Mouse (Mus musculus): ENCODE results near the gene Tas1r3. TPM values are rescaled to one million over a fixed set of nuclear protein-coding genes. Genes with fewer than 3 reads are reported as not detected.
A peak's percentile ranks its signal among the peaks of the same experiment; 100 is the strongest.

Gene Tas1r3
- total and polyA plus RNA-seq, 3 experiments, result 0.62 to 54.9 (median 1.1) TPM

DNA sequence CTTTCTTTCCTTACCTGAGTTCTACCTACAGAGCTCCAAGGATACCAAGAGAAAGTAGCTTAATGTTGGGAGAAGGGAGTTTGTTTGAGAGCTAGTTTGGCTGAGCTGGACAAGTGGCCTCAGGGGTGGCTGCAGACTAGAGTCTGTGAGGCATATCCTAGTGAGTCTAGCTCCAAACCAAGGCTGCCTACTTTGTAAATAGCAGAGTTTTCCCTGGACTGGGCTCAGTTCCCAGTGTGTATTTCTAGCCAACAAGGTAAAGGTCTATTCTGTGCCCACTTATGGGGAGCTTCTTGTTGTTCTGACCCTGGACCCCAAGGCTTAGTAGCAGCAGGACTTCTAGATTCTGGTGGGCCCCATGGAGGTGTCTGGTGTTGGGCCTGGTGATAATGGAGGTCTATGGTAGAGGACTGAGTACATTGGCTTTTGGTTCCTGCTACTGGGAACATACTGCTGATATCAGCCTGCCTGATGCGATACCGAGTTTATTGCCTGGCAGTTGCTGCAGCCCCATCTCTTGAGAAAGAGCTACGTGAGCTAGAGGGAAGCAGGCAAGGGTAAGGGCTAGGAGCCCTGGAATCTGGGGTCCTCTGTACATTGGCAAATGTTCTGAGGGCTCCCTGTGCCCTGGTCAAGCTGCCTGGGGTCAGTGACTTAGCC is 13.2 kb downstream of the Tas1r3 start:
- TF ChIP-seq EP300 (IDR thresholded peaks at IDR 0.05; ENCODE audit: low read depth in 1 of 2, low read length in 2 of 2) (peak; percentile 24 to 63; a peak in 2 of 4 replicates), GATA1 (IDR thresholded peaks at IDR 0.05; ENCODE audit: low read depth, low read length) (peak; percentile 23; the same call in 1 of the 2 replicates), SIN3A (IDR thresholded peaks at IDR 0.05; ENCODE audit: low read length) (peak; percentile 47; the same call in 1 of the 2 replicates), POLR2A (IDR thresholded peaks at IDR 0.05; ENCODE audit: control insufficient read depth in 1 of 2, insufficient read depth in 1 of 2, low read depth in 1 of 2, low read length in 2 of 2, poor library complexity in 1 of 2) (no peak), NELFE (IDR thresholded peaks at IDR 0.05; ENCODE audit: low read depth, low read length) (no peak), TCF12 (IDR thresholded peaks at IDR 0.05; ENCODE audit: low read depth, low read length) (peak; percentile 53), E2F4 (IDR thresholded peaks at IDR 0.05; ENCODE audit: borderline replicate concordance, low read depth, low read length) (no peak), NRF1 (IDR thresholded peaks at IDR 0.05; ENCODE audit: insufficient read depth, low read depth, low read length, poor library complexity, severe bottlenecking) (no peak), USF1 (IDR thresholded peaks at IDR 0.05; ENCODE audit: low read depth, low read length) (no peak), CHD1 (IDR thresholded peaks at IDR 0.05; ENCODE audit: low read depth, low read length) (no peak), ZKSCAN1 (IDR thresholded peaks at IDR 0.05; ENCODE audit: low read depth, low read length) (no peak), MXI1 (IDR thresholded peaks at IDR 0.05; ENCODE audit: low read depth, low read length) (no peak)
- H3K9ac ChIP-seq (ENCODE audit: control insufficient read depth, low read depth, low read length, poor library complexity, severe bottlenecking), result no peak overlapping the region
- H3K9me3 ChIP-seq (replicated peaks; ENCODE audit: insufficient read depth, low read length), result no peaks in the 10 kb centered on the region
- peak overlapping the region in 1 of 2 experiments; percentile 98; a peak in 2 of 4 replicates for H3K4me3 ChIP-seq (ENCODE audit: control insufficient read depth in 1 of 2, insufficient read depth in 1 of 2, low read depth in 2 of 2, low read length in 2 of 2)
- H3K79me2 ChIP-seq (ENCODE audit: control insufficient read depth, insufficient read depth, low read length, poor library complexity), result peaks cover 47% of the 10 kb centered on the region
- H3K27ac ChIP-seq (ENCODE audit: control insufficient read depth, low read depth, low read length), result peak overlapping the region; percentile 42
- peaks cover 19 to 34% of the 10 kb centered on the region in 2 experiments for H3K4me1 ChIP-seq (ENCODE audit: control insufficient read depth in 1 of 2, insufficient read depth in 2 of 2, low read length in 2 of 2)
- peak; percentile 64 for DNase-seq (ENCODE audit: low read depth, low spot score)
- H3K27me3 ChIP-seq (ENCODE audit: control insufficient read depth in 1 of 2, insufficient read depth in 2 of 2, low read length in 2 of 2), result no peaks in the 10 kb centered on the region
- peaks cover 4 to 15% of the 10 kb centered on the region in 2 experiments; a peak in 3 of 4 replicates for H3K36me3 ChIP-seq (ENCODE audit: control insufficient read depth in 1 of 2, insufficient read depth in 2 of 2, low read length in 2 of 2)

DNA sequence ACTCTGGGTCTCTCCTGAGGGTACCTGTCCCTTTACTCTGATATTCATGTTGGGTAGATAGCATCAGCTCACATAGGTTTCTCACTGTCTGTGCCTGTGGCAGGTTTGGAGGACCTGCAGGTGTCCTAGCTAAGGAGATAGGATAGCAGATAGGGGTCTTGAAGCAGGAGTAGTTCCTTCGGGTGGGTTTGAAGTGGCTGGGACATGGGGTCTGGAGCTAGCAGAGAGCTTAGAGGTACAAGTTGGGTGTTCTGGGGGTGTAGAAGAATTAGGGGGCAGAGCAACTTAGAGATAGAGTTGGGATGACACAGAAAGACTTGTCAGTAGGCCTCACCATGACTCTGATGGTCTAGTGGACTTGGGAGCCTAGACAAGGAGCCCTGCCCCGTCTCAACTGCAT is 13.8 kb downstream of the Tas1r3 start:
- Histone ChIP-seq H3K9me3 (replicated peaks; ENCODE audit: insufficient read depth, low read length) (no peaks in the 10 kb centered on the region), H3K79me2 (ENCODE audit: control insufficient read depth, insufficient read depth, low read length, poor library complexity) (peaks cover 47% of the 10 kb centered on the region), H3K4me3 (ENCODE audit: control insufficient read depth in 1 of 2, insufficient read depth in 1 of 2, low read depth in 2 of 2, low read length in 2 of 2) (peak overlapping the region in 1 of 2 experiments; percentile 98; a peak in 2 of 4 replicates), H3K27me3 (ENCODE audit: control insufficient read depth in 1 of 2, insufficient read depth in 2 of 2, low read length in 2 of 2) (no peaks in the 10 kb centered on the region), H3K4me1 (ENCODE audit: control insufficient read depth in 1 of 2, insufficient read depth in 2 of 2, low read length in 2 of 2) (peaks cover 19 to 34% of the 10 kb centered on the region in 2 experiments), H3K9ac (ENCODE audit: control insufficient read depth, low read depth, low read length, poor library complexity, severe bottlenecking) (no peak overlapping the region), H3K36me3 (ENCODE audit: control insufficient read depth in 1 of 2, insufficient read depth in 2 of 2, low read length in 2 of 2) (peaks cover 4 to 15% of the 10 kb centered on the region in 2 experiments; a peak in 3 of 4 replicates), H3K27ac (ENCODE audit: control insufficient read depth, low read depth, low read length) (no peak overlapping the region)
- TF ChIP-seq CHD1 (IDR thresholded peaks at IDR 0.05; ENCODE audit: low read depth, low read length), result no peak
- TF ChIP-seq TAL1 (IDR thresholded peaks at IDR 0.05; ENCODE audit: low read length), result no peak
- no peak for TF ChIP-seq GATA1 (IDR thresholded peaks at IDR 0.05; ENCODE audit: low read depth, low read length)
- no peak for TF ChIP-seq TCF12 (IDR thresholded peaks at IDR 0.05; ENCODE audit: low read depth, low read length)
- TF ChIP-seq POLR2AphosphoS5 (IDR thresholded peaks at IDR 0.05; ENCODE audit: borderline replicate concordance, low read depth, low read length), result no peak
- TF ChIP-seq GABPA (IDR thresholded peaks at IDR 0.05; ENCODE audit: low read depth, low read length), result no peak
- TF ChIP-seq ETS1 (IDR thresholded peaks at IDR 0.05; ENCODE audit: low read depth, low read length), result no peak
- no peak for TF ChIP-seq CTCF (IDR thresholded peaks at IDR 0.05 in 2 of 3, conservative IDR thresholded peaks at IDR 0.05 in 1 of 3; ENCODE audit: control insufficient read depth in 1 of 3, insufficient read depth in 1 of 3, low read depth in 2 of 3, low read length in 3 of 3, poor library complexity in 1 of 3, severe bottlenecking in 1 of 3)
- no peak for TF ChIP-seq MAZ (IDR thresholded peaks at IDR 0.05; ENCODE audit: low read depth, low read length)
- no peak for TF ChIP-seq MEF2A (IDR thresholded peaks at IDR 0.05; ENCODE audit: extremely low read depth, insufficient replicate concordance, low read depth, low read length, poor library complexity, severe bottlenecking)
- no peak for TF ChIP-seq USF1 (IDR thresholded peaks at IDR 0.05; ENCODE audit: low read depth, low read length)
- TF ChIP-seq ZNF384 (IDR thresholded peaks at IDR 0.05; ENCODE audit: low read depth, low read length), result no peak
- no peak for TF ChIP-seq KAT2A (conservative IDR thresholded peaks at IDR 0.05; ENCODE audit: low read depth, low read length)
- no peak for TF ChIP-seq EP300 (IDR thresholded peaks at IDR 0.05; ENCODE audit: low read depth in 1 of 2, low read length in 2 of 2)
- TF ChIP-seq BHLHE40 (IDR thresholded peaks at IDR 0.05; ENCODE audit: borderline replicate concordance, low read depth, low read length), result no peak
- DNase-seq (ENCODE audit: low read depth, low spot score), result no peak

Data from MEL (cell line).